Mouse (Mus musculus) stomach, postnatal 0 days (tissue): ENCODE measurements around the gene Poc1a.

ENCODE experiments used
- CTCF ChIP-seq: IDR thresholded peaks from 2 replicates; pipeline ENCODE4 v1.5.1; 2016; ENCODE audit warnings: antibody characterized with exemption, low read depth, mild to moderate bottlenecking, moderate library complexity
- EP300 ChIP-seq: optimal IDR thresholded peaks from 2 replicates; pipeline ENCODE3; 2016; ENCODE audit warnings: antibody characterized with exemption

DNA sequence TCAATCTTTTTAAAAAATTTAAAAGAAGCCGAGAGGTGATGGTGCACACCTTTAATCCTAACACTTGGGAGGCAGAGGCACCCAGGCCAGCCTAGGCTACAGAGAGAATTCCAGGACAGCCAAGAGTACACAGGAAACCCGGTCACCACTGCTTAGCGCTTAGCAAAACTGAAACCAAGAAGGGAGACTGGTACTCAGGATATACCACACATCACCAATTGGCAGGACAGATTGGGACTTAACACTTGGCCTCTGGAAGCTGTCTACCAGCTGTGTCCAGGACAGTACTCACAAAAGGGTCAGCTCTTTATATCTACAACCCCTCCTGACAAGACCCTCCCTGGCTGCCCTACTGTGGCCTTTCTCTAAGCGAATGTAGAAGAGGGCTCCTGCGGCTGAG lies 86.1 kb downstream of the Poc1a start:
- TF ChIP-seq CTCF (no peak), EP300 (no peak)
